Mouse (Mus musculus) cerebellum, adult 2 months (tissue): Measurements from ENCODE around the gene Fgf3. TPM values are rescaled to one million over a fixed set of nuclear protein-coding genes. Genes with fewer than 3 reads are reported as not detected.

Experiments
- DNase-seq, 2 experiments: peaks; one replicate each; pipeline ENCODE4 v3.0.0; 2021
- H3K27ac ChIP-seq: fragments of 200-500 bp; 2 replicates; pipeline ENCODE4 v1.5.1; 2012; ENCODE audit warnings: low read length, control low read depth, inconsistent platforms; ENCODE audit not compliant: insufficient read depth
- H3K27me3 ChIP-seq: fragments of 200-500 bp; 2 replicates; pipeline ENCODE4 v1.6.1; 2012; ENCODE audit warnings: inconsistent platforms, mild to moderate bottlenecking, low read length, moderate library complexity; ENCODE audit not compliant: control insufficient read depth, insufficient read depth
- H3K4me1 ChIP-seq: fragments of 200-500 bp; 2 replicates; pipeline ENCODE4 v1.6.1; 2011; ENCODE audit warnings: low read length; ENCODE audit not compliant: control insufficient read depth, insufficient read depth
- H3K4me3 ChIP-seq: fragments of 200-500 bp; replicated peaks from 2 replicates; pipeline ENCODE3; 2011; ENCODE audit warnings: mild to moderate bottlenecking, low read depth, low read length, control low read depth; ENCODE audit not compliant: insufficient read depth
- CTCF ChIP-seq: fragments of 200-500 bp; IDR thresholded peaks from 2 replicates; pipeline ENCODE4 v1.5.1; 2011; ENCODE audit warnings: low read depth, mild to moderate bottlenecking, control low read depth, low read length, moderate library complexity, borderline replicate concordance; ENCODE audit not compliant: insufficient read depth
- POLR2A ChIP-seq: fragments of 200-500 bp; IDR thresholded peaks from 2 replicates; pipeline ENCODE4 v1.6.1; 2011; ENCODE audit warnings: low read length, control low read depth, borderline replicate concordance; ENCODE audit not compliant: insufficient read depth
- WGBS: fragments of 180-500 bp; shearing (Covaris S2); methylation state at CpG from one replicate; pipeline ENCODE4 v1.1.7; 2018; 5-methylcytosine and 5-hydroxymethylcytosine counted together
- polyA plus RNA-seq: library from polyadenylated mRNA; depleted of rRNA; stranded (reverse); fragments of >200 nt; gene quantifications from 2 replicates; pipeline ENCODE4 v1.2.3, GENCODE M21; 2012

Fgf3 gene
- polyA plus RNA-seq, 1 experiment, result 0.67 TPM

- WGBS, result under 1% methylated on average over 94 of the region's 94 CpGs
- H3K27me3 ChIP-seq, result no peaks in the 10 kb centered on the region; the same call in 1 of the 2 replicates
- DNase-seq, result no peak
- H3K4me1 ChIP-seq, result no peaks in the 10 kb centered on the region
- TF ChIP-seq POLR2A (no peak), CTCF (no peak)
- H3K4me3 ChIP-seq, result no peak overlapping the region
- no peak overlapping the region for H3K27ac ChIP-seq
Measured at GRCm38 (mm10) chr7:144838522-144839503, 930 bp downstream of the Fgf3 start.

DNA sequence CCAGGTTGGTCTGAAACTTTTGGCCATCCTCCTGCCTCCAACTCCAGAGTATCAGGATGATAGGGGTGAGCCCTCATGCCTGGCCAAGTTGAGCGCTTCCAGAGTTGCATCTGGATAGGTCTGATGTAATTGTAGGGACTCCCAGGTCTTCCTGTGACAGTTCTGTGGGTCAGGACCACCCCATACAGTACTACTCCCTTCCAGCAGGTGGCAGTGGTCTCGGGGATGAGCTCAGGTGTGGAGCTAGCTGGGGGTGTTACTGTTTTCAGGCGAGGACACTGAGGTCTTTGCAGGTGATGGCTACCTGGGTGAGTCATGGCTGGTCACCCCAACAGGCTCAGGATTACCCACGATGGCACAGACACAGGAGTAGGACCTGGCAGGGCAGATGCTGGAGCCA, 8.3 kb downstream of the Fgf3 start:
- 40% methylated on average over 4 of the region's 4 CpGs for WGBS
- TF ChIP-seq CTCF, result peak; percentile 59
- TF ChIP-seq POLR2A, result no peak
- H3K27me3 ChIP-seq, result no peaks in the 10 kb centered on the region

GRCm38 (mm10) chr7:144847067-144847466, 9.2 kb downstream of the Fgf3 start, which contains the start of gene Fgf4:
Gene Fgf4, plus strand, starts transcription at chr7:144847367.
- no peak within 1 kb of the TSS for H3K27ac ChIP-seq
- TF ChIP-seq POLR2A (no peak), CTCF (no peak)
- H3K27me3 ChIP-seq, result no peaks in the 10 kb centered on the region
- no peak within 1 kb of the TSS for H3K4me3 ChIP-seq
- no peaks in the 10 kb centered on the region for H3K4me1 ChIP-seq
- DNase-seq, result no peak

More for the DNA sequence above, 8.3 kb downstream of the Fgf3 start:
- DNase-seq, result peak in 1 of 2 experiments; percentile 20
- H3K4me3 ChIP-seq, result no peak overlapping the region
- no peak overlapping the region for H3K27ac ChIP-seq
- H3K4me1 ChIP-seq, result no peaks in the 10 kb centered on the region

GRCm38 (mm10) chr7:144851321-144851720, 13.4 kb downstream of the Fgf3 start:
- Histone ChIP-seq H3K4me1 (no peaks in the 10 kb centered on the region), H3K4me3 (no peak overlapping the region), H3K27me3 (no peaks in the 10 kb centered on the region), H3K27ac (no peak overlapping the region)
- DNase-seq, result no peak
- 60% methylated on average over 3 of the region's 3 CpGs for WGBS
- TF ChIP-seq POLR2A (no peak), CTCF (no peak)

GRCm38 (mm10) chr7:144854966-144855365, 17.1 kb downstream of the Fgf3 start:
- 70% methylated on average over 3 of the region's 3 CpGs for WGBS
- no peaks in the 10 kb centered on the region for H3K27me3 ChIP-seq
- no peak overlapping the region for H3K27ac ChIP-seq
- H3K4me1 ChIP-seq, result no peaks in the 10 kb centered on the region
- H3K4me3 ChIP-seq, result no peak overlapping the region
- no peak for DNase-seq
- no peak for TF ChIP-seq POLR2A
- no peak for TF ChIP-seq CTCF

DNA sequence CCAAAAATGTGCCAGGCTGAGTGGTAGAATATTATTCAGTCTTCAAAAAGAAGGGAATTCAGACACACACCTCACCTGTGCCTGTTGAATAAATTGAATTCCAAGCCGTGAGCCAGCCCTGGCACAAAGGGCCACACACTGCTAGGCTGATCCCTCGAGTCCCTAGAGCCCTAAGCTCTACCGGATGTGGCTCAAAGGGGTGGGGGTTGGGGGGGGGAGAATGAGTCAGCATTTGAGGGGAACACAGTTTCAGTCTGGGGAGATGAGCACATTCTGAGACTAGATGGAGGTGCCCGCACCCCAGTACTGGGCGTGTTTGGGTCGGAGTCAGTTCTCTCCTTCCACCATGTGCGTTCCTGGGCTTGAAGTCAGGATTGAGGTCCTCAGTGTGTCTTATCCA, 19.3 kb downstream of the Fgf3 start:
- TF ChIP-seq POLR2A, result no peak
- no peak for TF ChIP-seq CTCF
- 82% methylated on average over 7 of the region's 7 CpGs for WGBS
- no peak overlapping the region for H3K27ac ChIP-seq
- H3K27me3 ChIP-seq, result peaks cover 3% of the 10 kb centered on the region; the same call in 1 of the 2 replicates
- H3K4me1 ChIP-seq, result peaks cover 2% of the 10 kb centered on the region; the same call in 1 of the 2 replicates
- no peak overlapping the region for H3K4me3 ChIP-seq
- DNase-seq, result no peak

DNA sequence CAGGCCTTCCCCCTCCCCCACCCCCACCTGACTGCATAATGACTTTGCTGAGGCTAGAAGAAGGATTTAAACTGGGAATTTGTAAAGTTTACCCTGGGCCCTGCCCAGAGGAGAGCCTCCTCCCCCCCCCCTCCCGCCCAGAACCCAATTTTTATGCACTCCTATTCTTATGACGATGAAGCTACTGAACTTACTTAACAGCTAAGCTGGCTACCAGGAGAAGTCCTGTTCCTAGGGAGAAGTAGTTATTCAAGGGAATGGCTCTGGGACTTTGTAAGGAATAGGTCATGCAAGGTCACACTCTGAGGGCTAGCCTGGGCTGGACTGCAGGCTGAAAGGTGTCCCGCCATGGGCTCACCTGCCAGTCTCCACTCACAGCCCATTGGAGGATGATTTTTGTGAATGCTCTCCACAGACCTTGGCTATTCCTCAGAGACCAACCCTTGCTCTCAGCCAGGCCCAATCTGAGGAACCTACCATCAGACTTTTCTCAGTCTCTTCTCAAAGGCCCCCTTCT, 20.0 kb downstream of the Fgf3 start:
- Histone ChIP-seq H3K4me3 (no peak overlapping the region), H3K27me3 (peaks cover 3% of the 10 kb centered on the region; the same call in 1 of the 2 replicates), H3K27ac (no peak overlapping the region), H3K4me1 (peaks cover 4% of the 10 kb centered on the region; the same call in 1 of the 2 replicates)
- WGBS, result 82% methylated on average over 3 of the region's 3 CpGs
- no peak for DNase-seq
- TF ChIP-seq CTCF (no peak), POLR2A (no peak)
